Mouse (Mus musculus): ENCODE data around the gene Gm11020. TPM values are rescaled to one million over a fixed set of nuclear protein-coding genes. Genes with fewer than 3 reads are reported as not detected.

The Gm11020 gene
- polyA plus RNA-seq (2014; fragmentation: Illumina TruSeq; extraction: RNeasy Lipid Tissue Mini Kit (QIAGEN cat#74804); ENCODE audit: low read depth, low replicate concordance) = not detected

GRCm38 (mm10) chr8:104321267-104321666, at the start of gene Gm11020:
TSS of gene Gm11020 (plus strand) at chr8:104321567.

GRCm38 (mm10) chr8:104293081-104293480, 28.3 kb upstream of the Gm11020 start, which contains the start of gene Cmtm2a:
TSS of gene Cmtm2a (minus strand) at chr8:104293181.

GRCm38 (mm10) chr8:104309441-104310155, 11.8 kb upstream of the Gm11020 start, which contains the start of the genes Gm45711 and Cmtm1:
TSS of gene Gm45711 (minus strand) at chr8:104310081.
TSS of gene Cmtm1 (minus strand) at chr8:104310145.

GRCm38 (mm10) chr8:104321930-104322329, 563 bp downstream of the Gm11020 start, which contains the start of gene Cmtm2b:
TSS of gene Cmtm2b (plus strand) at chr8:104322230.

GRCm38 (mm10) chr8:104339229-104339982, 18.0 kb downstream of the Gm11020 start, which contains the start of gene Cmtm3:
TSS of gene Cmtm3 (plus strand) at chr8:104339410.

Other genes with a start within 250 kb of the Gm11020 start
- gene Cdh5, start 219.9 kb upstream of the Gm11020 start, polyA plus RNA-seq (2014; fragmentation: Illumina TruSeq; extraction: RNeasy Lipid Tissue Mini Kit (QIAGEN cat#74804); ENCODE audit: low read depth, low replicate concordance) = 1.2 TPM
- gene Bean1, start 151.1 kb upstream of the Gm11020 start, polyA plus RNA-seq (2014; fragmentation: Illumina TruSeq; extraction: RNeasy Lipid Tissue Mini Kit (QIAGEN cat#74804); ENCODE audit: low read depth, low replicate concordance) = 3.5 TPM
- 8.8 TPM for gene Tk2, start 73.0 kb upstream of the Gm11020 start, polyA plus RNA-seq (2014; fragmentation: Illumina TruSeq; extraction: RNeasy Lipid Tissue Mini Kit (QIAGEN cat#74804); ENCODE audit: low read depth, low replicate concordance)
- gene Cklf, start 70.7 kb upstream of the Gm11020 start, polyA plus RNA-seq (2014; fragmentation: Illumina TruSeq; extraction: RNeasy Lipid Tissue Mini Kit (QIAGEN cat#74804); ENCODE audit: low read depth, low replicate concordance) = 279 TPM
- gene Cmtm2a, start 28.4 kb upstream of the Gm11020 start, polyA plus RNA-seq (2014; fragmentation: Illumina TruSeq; extraction: RNeasy Lipid Tissue Mini Kit (QIAGEN cat#74804); ENCODE audit: low read depth, low replicate concordance) = 2,269 TPM
- 29.6 TPM for gene Gm45711, start 11.5 kb upstream of the Gm11020 start, polyA plus RNA-seq (2014; fragmentation: Illumina TruSeq; extraction: RNeasy Lipid Tissue Mini Kit (QIAGEN cat#74804); ENCODE audit: low read depth, low replicate concordance)
- gene Cmtm1, start 11.4 kb upstream of the Gm11020 start, polyA plus RNA-seq (2014; fragmentation: Illumina TruSeq; extraction: RNeasy Lipid Tissue Mini Kit (QIAGEN cat#74804); ENCODE audit: low read depth, low replicate concordance) = 0.92 TPM
- gene Cmtm2b, start 663 bp downstream of the Gm11020 start, polyA plus RNA-seq (2014; fragmentation: Illumina TruSeq; extraction: RNeasy Lipid Tissue Mini Kit (QIAGEN cat#74804); ENCODE audit: low read depth, low replicate concordance) = 1,284 TPM
- 4.6 TPM for gene Cmtm3, start 17.8 kb downstream of the Gm11020 start, polyA plus RNA-seq (2014; fragmentation: Illumina TruSeq; extraction: RNeasy Lipid Tissue Mini Kit (QIAGEN cat#74804); ENCODE audit: low read depth, low replicate concordance)
- gene Cmtm4, start 74.2 kb downstream of the Gm11020 start, polyA plus RNA-seq (2014; fragmentation: Illumina TruSeq; extraction: RNeasy Lipid Tissue Mini Kit (QIAGEN cat#74804); ENCODE audit: low read depth, low replicate concordance) = 2.7 TPM
- 146 TPM for gene Dync1li2, start 121.5 kb downstream of the Gm11020 start, polyA plus RNA-seq (2014; fragmentation: Illumina TruSeq; extraction: RNeasy Lipid Tissue Mini Kit (QIAGEN cat#74804); ENCODE audit: low read depth, low replicate concordance)
- gene Terb1, start 188.3 kb downstream of the Gm11020 start, polyA plus RNA-seq (2014; fragmentation: Illumina TruSeq; extraction: RNeasy Lipid Tissue Mini Kit (QIAGEN cat#74804); ENCODE audit: low read depth, low replicate concordance) = 65.7 TPM
- 267 TPM for gene Nae1, start 213.1 kb downstream of the Gm11020 start, polyA plus RNA-seq (2014; fragmentation: Illumina TruSeq; extraction: RNeasy Lipid Tissue Mini Kit (QIAGEN cat#74804); ENCODE audit: low read depth, low replicate concordance)
- 0.28 TPM for gene Car7, start 213.1 kb downstream of the Gm11020 start, polyA plus RNA-seq (2014; fragmentation: Illumina TruSeq; extraction: RNeasy Lipid Tissue Mini Kit (QIAGEN cat#74804); ENCODE audit: low read depth, low replicate concordance)